Mouse (Mus musculus) embryonic facial prominence, embryonic 13.5 days (tissue): ENCODE measurements around the gene Fam13c. TPM values are rescaled to one million over a fixed set of nuclear protein-coding genes. Genes with fewer than 3 reads are reported as not detected.

ENCODE experiments used
- ATAC-seq: fragments of 200-750 bp; cut with Nextera tagmentation; 2 replicates; pipeline ENCODE4 v1.8.0; 2017; ENCODE audit warnings: low read depth; ENCODE audit not compliant: insufficient number of reproducible peaks, insufficient read depth, low FRiP score, low TSS enrichment
- H3K27ac ChIP-seq: fragments of 300-500 bp; sonication (generic); 2 replicates; pipeline ENCODE4 v1.5.1; 2015; ENCODE audit warnings: moderate library complexity, mild to moderate bottlenecking, inconsistent platforms
- H3K27me3 ChIP-seq: fragments of 300-500 bp; sonication (generic); 2 replicates; pipeline ENCODE4 v1.6.1; 2015; ENCODE audit warnings: mild to moderate bottlenecking, inconsistent platforms
- H3K36me3 ChIP-seq: fragments of 300-500 bp; sonication (generic); 2 replicates; pipeline ENCODE4 v1.6.1; 2015; ENCODE audit warnings: mild to moderate bottlenecking, inconsistent platforms
- H3K4me1 ChIP-seq: fragments of 300-500 bp; sonication (generic); 2 replicates; pipeline ENCODE4 v1.6.1; 2015; ENCODE audit warnings: inconsistent platforms
- H3K4me2 ChIP-seq: fragments of 300-500 bp; sonication (generic); 2 replicates; pipeline ENCODE4 v1.6.1; 2015; ENCODE audit warnings: moderate library complexity, mild to moderate bottlenecking, inconsistent platforms
- H3K4me3 ChIP-seq: fragments of 300-500 bp; sonication (generic); 2 replicates; pipeline ENCODE4 v1.5.1; 2015; ENCODE audit warnings: mild to moderate bottlenecking, inconsistent platforms
- H3K9ac ChIP-seq: fragments of 300-500 bp; sonication (generic); 2 replicates; pipeline ENCODE4 v1.6.1; 2015; ENCODE audit warnings: mild to moderate bottlenecking, inconsistent platforms
- H3K9me3 ChIP-seq: fragments of 300-500 bp; sonication (generic); 2 replicates; pipeline ENCODE4 v1.6.1; 2016; ENCODE audit warnings: inconsistent platforms
- WGBS: fragments of 180-500 bp; shearing (Covaris S2); methylation state at CpG from one replicate; pipeline ENCODE4 v1.1.7; 2015; ENCODE audit warnings: mixed read lengths; 5-methylcytosine and 5-hydroxymethylcytosine counted together
- polyA plus RNA-seq: library from polyadenylated mRNA; unstranded; fragments of >200 nt; fragmentation: Nextera tagmentation; extraction: Ambion mirVana; gene quantifications from 2 replicates; pipeline ENCODE4 v1.2.1, GENCODE M21; 2015

The Fam13c gene
- polyA plus RNA-seq, 1 experiment from 2014 or later = 15.0 TPM

- Histone ChIP-seq H3K4me3 (no peak overlapping the region), H3K4me2 (no peak overlapping the region), H3K9ac (no peak overlapping the region), H3K4me1 (peaks cover 35% of the 10 kb centered on the region), H3K9me3 (no peaks in the 10 kb centered on the region), H3K36me3 (no peaks in the 10 kb centered on the region), H3K27ac (no peak overlapping the region), H3K27me3 (no peaks in the 10 kb centered on the region)
- 53% methylated on average over 2 of the region's 2 CpGs for WGBS
- no peak for ATAC-seq
Observed at GRCm38 (mm10) chr10:70498328-70498727, 58.0 kb downstream of the Fam13c start.

GRCm38 (mm10) chr10:70499246-70499645, 59.0 kb downstream of the Fam13c start:
- no peak for ATAC-seq
- Histone ChIP-seq H3K36me3 (no peaks in the 10 kb centered on the region), H3K9ac (no peak overlapping the region), H3K4me2 (no peak overlapping the region), H3K4me1 (peaks cover 29% of the 10 kb centered on the region), H3K27me3 (no peaks in the 10 kb centered on the region), H3K27ac (no peak overlapping the region), H3K9me3 (no peaks in the 10 kb centered on the region), H3K4me3 (no peak overlapping the region)
- 49% methylated on average over 13 of the region's 13 CpGs for WGBS

- H3K9ac ChIP-seq = no peak overlapping the region
- ATAC-seq = no peak
- 90% methylated on average over 15 of the region's 15 CpGs for WGBS
- no peak overlapping the region for H3K4me2 ChIP-seq
- H3K27me3 ChIP-seq = no peaks in the 10 kb centered on the region
- no peaks in the 10 kb centered on the region; the same call in 1 of the 2 replicates for H3K36me3 ChIP-seq
- H3K9me3 ChIP-seq = peaks cover 7% of the 10 kb centered on the region
- no peak overlapping the region for H3K4me3 ChIP-seq
- peaks cover 5% of the 10 kb centered on the region; the same call in 1 of the 2 replicates for H3K4me1 ChIP-seq
- H3K27ac ChIP-seq = no peak overlapping the region
Observed at GRCm38 (mm10) chr10:70504871-70505270, 64.6 kb downstream of the Fam13c start.

- H3K4me2 ChIP-seq = no peak overlapping the region
- no peak for ATAC-seq
- peaks cover 5% of the 10 kb centered on the region; the same call in 1 of the 2 replicates for H3K4me1 ChIP-seq
- H3K4me3 ChIP-seq = no peak overlapping the region
- no peaks in the 10 kb centered on the region; the same call in 1 of the 2 replicates for H3K36me3 ChIP-seq
- no peaks in the 10 kb centered on the region for H3K27me3 ChIP-seq
- H3K9ac ChIP-seq = no peak overlapping the region
- no peak overlapping the region for H3K27ac ChIP-seq
- peaks cover 7% of the 10 kb centered on the region for H3K9me3 ChIP-seq
Observed at GRCm38 (mm10) chr10:70505395-70505794, 65.1 kb downstream of the Fam13c start.

GRCm38 (mm10) chr10:70505842-70506241, 65.6 kb downstream of the Fam13c start:
- Histone ChIP-seq H3K36me3 (no peaks in the 10 kb centered on the region; the same call in 1 of the 2 replicates), H3K4me3 (no peak overlapping the region), H3K4me2 (no peak overlapping the region), H3K9ac (no peak overlapping the region), H3K27me3 (no peaks in the 10 kb centered on the region), H3K27ac (no peak overlapping the region), H3K9me3 (peaks cover 7% of the 10 kb centered on the region), H3K4me1 (peaks cover 5% of the 10 kb centered on the region; the same call in 1 of the 2 replicates)
- no peak for ATAC-seq
- 71% methylated on average over 5 of the region's 5 CpGs for WGBS

- 65% methylated on average over 15 of the region's 15 CpGs for WGBS
- Histone ChIP-seq H3K4me2 (no peak overlapping the region), H3K4me1 (peaks cover 5% of the 10 kb centered on the region; the same call in 1 of the 2 replicates), H3K36me3 (no peaks in the 10 kb centered on the region; the same call in 1 of the 2 replicates), H3K27ac (no peak overlapping the region), H3K27me3 (no peaks in the 10 kb centered on the region), H3K9ac (no peak overlapping the region), H3K4me3 (no peak overlapping the region), H3K9me3 (peaks cover 7% of the 10 kb centered on the region)
- ATAC-seq = no peak
Observed at GRCm38 (mm10) chr10:70506499-70507168, 66.4 kb downstream of the Fam13c start.

GRCm38 (mm10) chr10:70507880-70508279, 67.6 kb downstream of the Fam13c start:
- Histone ChIP-seq H3K4me2 (no peak overlapping the region), H3K4me3 (no peak overlapping the region), H3K27me3 (no peaks in the 10 kb centered on the region), H3K27ac (no peak overlapping the region), H3K4me1 (peaks cover 5% of the 10 kb centered on the region; the same call in 1 of the 2 replicates), H3K9ac (no peak overlapping the region), H3K9me3 (peaks cover 7% of the 10 kb centered on the region), H3K36me3 (no peaks in the 10 kb centered on the region; the same call in 1 of the 2 replicates)
- WGBS = 92% methylated on average over 3 of the region's 3 CpGs
- no peak for ATAC-seq

GRCm38 (mm10) chr10:70514848-70515247, 74.6 kb downstream of the Fam13c start:
- Histone ChIP-seq H3K27me3 (no peaks in the 10 kb centered on the region), H3K4me1 (peaks cover 8% of the 10 kb centered on the region), H3K4me3 (no peak overlapping the region), H3K9me3 (no peaks in the 10 kb centered on the region), H3K27ac (no peak overlapping the region), H3K36me3 (no peaks in the 10 kb centered on the region), H3K4me2 (no peak overlapping the region), H3K9ac (no peak overlapping the region)
- no peak for ATAC-seq
- 82% methylated on average over 9 of the region's 9 CpGs for WGBS

- H3K9ac ChIP-seq = no peak overlapping the region
- H3K27ac ChIP-seq = no peak overlapping the region
- H3K4me3 ChIP-seq = no peak overlapping the region
- WGBS = 89% methylated on average over 8 of the region's 8 CpGs
- H3K27me3 ChIP-seq = no peaks in the 10 kb centered on the region
- H3K4me1 ChIP-seq = peaks cover 26% of the 10 kb centered on the region
- H3K9me3 ChIP-seq = no peaks in the 10 kb centered on the region
- no peaks in the 10 kb centered on the region for H3K36me3 ChIP-seq
- no peak for ATAC-seq
- H3K4me2 ChIP-seq = no peak overlapping the region
Observed at GRCm38 (mm10) chr10:70516661-70517060, 76.4 kb downstream of the Fam13c start.

GRCm38 (mm10) chr10:70519640-70520099, 79.4 kb downstream of the Fam13c start:
- Histone ChIP-seq H3K36me3 (peaks cover 8% of the 10 kb centered on the region; the same call in 1 of the 2 replicates), H3K9ac (peak overlapping the region; percentile 67), H3K27me3 (no peaks in the 10 kb centered on the region), H3K4me3 (peak overlapping the region; percentile 46), H3K4me2 (peak overlapping the region; percentile 90), H3K9me3 (no peaks in the 10 kb centered on the region), H3K4me1 (peaks cover 26% of the 10 kb centered on the region), H3K27ac (peak overlapping the region; percentile 78)
- WGBS = 9% methylated on average over 14 of the region's 14 CpGs
- no peak for ATAC-seq

- Histone ChIP-seq H3K4me3 (peak overlapping the region; percentile 46), H3K4me1 (peaks cover 26% of the 10 kb centered on the region), H3K9ac (peak overlapping the region; percentile 67), H3K36me3 (peaks cover 14% of the 10 kb centered on the region), H3K27ac (peak overlapping the region; percentile 78), H3K9me3 (no peaks in the 10 kb centered on the region), H3K4me2 (peak overlapping the region; percentile 90), H3K27me3 (no peaks in the 10 kb centered on the region)
- ATAC-seq = peak; percentile 50
- under 1% methylated on average over 38 of the region's 38 CpGs for WGBS
Observed at GRCm38 (mm10) chr10:70520143-70521131, 80.2 kb downstream of the Fam13c start.
